Mouse (Mus musculus) heart, adult 18-20 months (tissue): ENCODE data around the gene 1500011B03Rik. TPM values are rescaled to one million over a fixed set of nuclear protein-coding genes. Genes with fewer than 3 reads are reported as not detected.

Experiments used
- microRNA-seq, 2 experiments: library from miRNA; unstranded; fragments of <30 nt; microRNA quantifications; one replicate each; pipeline ENCODE4 v1.2.0; 2022
- total RNA-seq, 2 experiments: library from RNA; stranded (reverse); gene quantifications; 2 replicates each; pipeline ENCODE4 v1.2.3; 2021

1500011B03Rik gene
- total RNA-seq, 2 experiments from 2014 or later, result 4.0 to 4.5 TPM

Small RNA genes within 50 kb of the gene (microRNA-seq; reads per million reads assigned to microRNA genes)
- 15.6 to 21.1 reads per million in 2 experiments for gene Mir6240

Other genes with a start within 250 kb of the 1500011B03Rik start
- 1 to 10 TPM; 5.0 to 6.4 TPM for gene Trpv4, start 165.0 kb downstream of the 1500011B03Rik start, total RNA-seq
- 10 to 100 TPM; 16.9 to 20.0 TPM for gene Gltp, start 132.5 kb downstream of the 1500011B03Rik start, total RNA-seq
- 1 to 10 TPM; 4.1 to 4.6 TPM for gene Tchp, start 115.7 kb downstream of the 1500011B03Rik start, total RNA-seq
- 10 to 100 TPM; 30.6 to 35.8 TPM for gene Ankrd13a, start 48.8 kb downstream of the 1500011B03Rik start, total RNA-seq
- 10 to 100 TPM; 20.7 to 26.7 TPM for gene Git2, start 48.0 kb downstream of the 1500011B03Rik start, total RNA-seq
- not detected for gene 4930519G04Rik, start 30.2 kb upstream of the 1500011B03Rik start, total RNA-seq
- not detected for gene Gm9936, start 35.2 kb upstream of the 1500011B03Rik start, total RNA-seq
- gene Oasl2, start 73.5 kb upstream of the 1500011B03Rik start, total RNA-seq, result 1 to 10 TPM; 5.0 TPM
- gene Oasl1, start 99.8 kb upstream of the 1500011B03Rik start, total RNA-seq, result under 1 TPM; 0.39 to 0.82 TPM
- 10 to 100 TPM; 25.3 to 28.0 TPM for gene 2210016L21Rik, start 118.7 kb upstream of the 1500011B03Rik start, total RNA-seq
- not detected for gene Hnf1a, start 147.6 kb upstream of the 1500011B03Rik start, total RNA-seq
- gene Sppl3, start 187.7 kb upstream of the 1500011B03Rik start, total RNA-seq, result 10 to 100 TPM; 30.1 to 32.2 TPM